Mouse (Mus musculus) heart, postnatal 0 days (tissue): ENCODE measurements at regions not wholly inside any gene's neighbourhood (a gene's known extent, or its start where the extent isn't known, plus 50 kb on each side); places are given as distances from the start of the nearest gene placed in this dataset.

Experiments used
- CTCF ChIP-seq: IDR thresholded peaks from 2 replicates; pipeline ENCODE4 v1.5.1; 2016; ENCODE audit warnings: antibody characterized with exemption, control low read depth, low read depth
- EP300 ChIP-seq: IDR thresholded peaks from 2 replicates; pipeline ENCODE4 v1.6.1; 2016; ENCODE audit warnings: antibody characterized with exemption, low read depth

DNA sequence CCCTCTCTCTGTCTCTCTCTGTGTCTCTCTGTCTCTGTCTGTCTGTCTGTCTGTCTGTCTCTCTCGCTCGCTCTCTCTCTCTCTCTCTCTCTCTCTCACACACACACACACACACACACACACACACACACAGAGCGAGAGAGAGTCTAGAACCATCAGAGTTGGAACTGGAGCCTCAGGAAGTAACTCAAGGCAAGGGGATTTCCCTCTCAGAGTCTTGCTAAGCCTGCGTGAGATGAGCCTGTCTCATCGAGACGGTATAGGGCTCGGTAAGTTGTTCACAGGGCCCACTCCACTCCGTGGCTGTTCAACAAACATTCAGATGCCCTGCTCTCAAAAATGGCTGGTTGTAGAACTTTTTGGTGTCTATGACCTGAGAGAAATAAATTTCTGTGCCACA is 405.4 kb downstream of the Sox9 start:
- TF ChIP-seq CTCF (no peak), EP300 (no peak)
